Mouse (Mus musculus): ENCODE measurements at regions not wholly inside any gene's neighbourhood (a gene's known extent, or its start where the extent isn't known, plus 50 kb on each side); places are given as distances from the start of the nearest gene placed in this dataset.

- intact Hi-C loops (cut with DNase I), result no loop called here
- DNase-seq (ENCODE audit: low spot score in 2 of 2), result peak in 1 of 2 experiments; percentile 42
Measured at GRCm38 (mm10) chr13:37290636-37291035, 54.4 kb upstream of the Ly86 start.

GRCm38 (mm10) chr13:37288993-37289392 is 56.0 kb upstream of the Ly86 start:
- intact Hi-C loops (cut with DNase I), result no loop called here
- no peak for DNase-seq (ENCODE audit: low spot score in 2 of 2)

GRCm38 (mm10) chr13:37282515-37282914 is 62.5 kb upstream of the Ly86 start:
- intact Hi-C loops (cut with DNase I), result no loop called here
- DNase-seq (ENCODE audit: low spot score in 2 of 2), result no peak

DNA sequence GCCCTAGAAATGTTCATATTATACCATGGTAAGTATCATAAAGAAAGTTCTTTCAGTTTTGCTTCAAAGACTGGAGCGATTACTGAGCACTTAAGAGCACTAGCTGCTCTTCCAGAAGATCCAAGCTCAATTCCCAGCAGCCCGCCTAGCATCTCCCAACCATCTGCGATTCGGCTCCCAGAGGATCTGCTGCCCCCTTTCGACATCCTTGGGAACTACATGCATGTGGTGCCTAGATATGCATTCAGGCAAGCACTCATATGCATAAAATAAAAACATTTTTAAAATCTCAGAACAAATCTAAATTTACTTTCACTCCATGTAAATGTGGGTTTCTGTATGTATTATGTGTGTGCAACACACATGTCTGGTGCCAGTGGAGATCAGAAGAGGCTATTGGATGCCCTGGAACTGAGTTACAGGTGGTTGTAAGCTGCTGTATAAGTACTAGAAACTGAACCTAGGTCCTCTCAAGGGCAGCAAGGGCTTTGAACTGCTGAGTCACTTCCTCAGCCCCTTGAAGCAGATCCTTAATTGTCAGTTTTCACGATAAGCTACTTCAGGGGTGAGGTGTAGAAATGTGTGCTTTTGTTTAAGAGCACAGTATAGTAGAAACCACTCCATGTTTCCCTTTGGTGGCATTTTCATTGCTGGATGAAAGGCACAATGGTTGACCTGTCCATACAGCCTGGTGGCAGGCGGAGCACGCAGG is 65.8 kb upstream of the Ly86 start:
- intact Hi-C loops (cut with DNase I), result no loop called here
- DNase-seq (ENCODE audit: low spot score in 2 of 2), result no peak

DNA sequence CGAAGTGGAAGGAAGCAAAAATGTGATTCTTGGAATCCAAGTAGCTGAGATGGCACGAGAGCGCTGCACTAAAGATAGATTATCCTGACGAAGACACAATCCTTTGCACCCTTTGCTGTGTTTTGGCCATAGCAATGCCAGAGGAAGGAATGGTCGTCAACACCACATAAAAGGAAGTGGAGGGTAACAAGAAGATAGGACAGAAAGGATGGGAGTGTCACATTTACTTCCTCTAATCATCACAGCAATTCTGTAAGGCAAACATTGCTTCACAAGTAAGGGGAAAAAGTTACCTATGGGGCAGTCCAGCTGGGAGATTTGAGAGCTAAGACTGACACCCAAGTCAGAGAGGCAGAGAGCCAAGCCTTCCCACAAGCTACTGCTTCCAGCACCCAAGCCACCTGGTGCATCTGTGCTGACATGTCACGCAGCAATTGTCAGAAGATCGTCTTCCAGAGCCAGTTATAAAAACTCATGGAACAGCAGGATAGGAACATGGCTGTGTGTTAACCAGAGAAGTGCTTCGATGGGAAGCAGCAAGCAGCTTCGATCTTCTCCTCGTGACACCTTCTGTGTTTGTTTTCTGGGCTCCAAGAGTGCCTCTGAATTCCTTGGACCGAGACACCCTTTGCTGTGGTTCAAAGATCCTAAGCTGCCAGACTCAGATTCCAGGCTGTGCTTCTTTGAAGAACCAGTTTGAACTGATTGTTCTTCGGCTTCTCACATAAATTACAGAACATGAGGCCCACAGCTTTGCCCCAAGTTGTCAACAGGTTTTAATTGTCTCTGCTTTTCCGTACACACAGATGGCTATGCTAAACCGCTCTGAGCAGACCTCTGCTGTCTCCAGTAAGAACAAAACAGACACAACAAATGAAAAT is 95.2 kb upstream of the Ly86 start:
- peak in 1 of 2 experiments; percentile 29 for DNase-seq (ENCODE audit: low spot score in 2 of 2)
- intact Hi-C loops (cut with DNase I), result no loop called here

- intact Hi-C loops (cut with DNase I), result no loop called here
- no peak for DNase-seq (ENCODE audit: low spot score in 2 of 2)
Measured at GRCm38 (mm10) chr13:37248741-37249140, 96.3 kb upstream of the Ly86 start.

DNA sequence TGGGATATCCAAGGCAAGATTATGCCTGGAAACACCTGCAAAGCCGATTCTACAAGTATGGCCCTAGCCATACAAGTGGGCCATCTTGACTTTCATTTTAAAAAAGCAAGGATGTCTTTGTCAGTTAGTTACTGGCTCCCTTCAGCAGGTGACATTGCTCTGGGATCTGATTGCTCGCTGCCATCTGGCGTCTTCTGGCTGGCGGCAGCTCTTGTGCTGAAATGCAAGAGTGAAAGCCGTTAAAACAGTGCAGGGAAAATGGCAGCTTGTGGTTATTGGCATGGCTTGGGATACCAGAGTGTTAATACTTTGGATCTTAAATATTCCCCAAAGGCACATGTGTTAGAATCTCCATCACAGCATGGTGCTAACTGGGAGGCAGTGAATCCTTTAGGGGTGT is 105.0 kb upstream of the Ly86 start:
- no peak for DNase-seq (ENCODE audit: low spot score in 2 of 2)
- intact Hi-C loops (cut with DNase I), result no loop called here

GRCm38 (mm10) chr13:37237285-37237684 is 107.7 kb upstream of the Ly86 start:
- intact Hi-C loops (cut with DNase I), result no loop called here
- no peak for DNase-seq (ENCODE audit: low spot score in 2 of 2)

DNA sequence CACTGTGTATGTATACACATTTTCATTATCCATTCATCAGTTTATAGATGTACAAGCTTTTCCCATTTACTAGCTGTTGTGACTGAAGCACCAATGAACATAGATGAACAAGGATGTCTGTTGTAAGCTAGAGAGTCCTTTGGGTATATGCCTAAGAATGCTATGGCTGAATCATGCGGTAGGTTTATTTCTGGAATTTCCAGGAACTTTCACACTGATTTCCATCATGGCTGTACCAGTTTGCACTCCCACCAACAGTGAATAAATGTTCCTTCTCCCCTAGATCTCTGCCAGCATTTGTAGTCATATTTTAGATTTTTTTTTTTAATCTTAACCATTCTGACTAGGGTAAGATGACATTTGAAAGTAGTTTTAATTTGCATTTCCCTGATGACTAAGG is 119.2 kb upstream of the Ly86 start:
- intact Hi-C loops (cut with DNase I), result no loop called here
- peak; percentile 18 to 72 for DNase-seq (ENCODE audit: low spot score in 2 of 2)

GRCm38 (mm10) chr13:37220436-37220835 is 124.6 kb upstream of the Ly86 start:
- DNase-seq (ENCODE audit: low spot score in 2 of 2), result no peak
- intact Hi-C loops (cut with DNase I), result no loop called here

- DNase-seq (ENCODE audit: low spot score in 2 of 2), result no peak
- intact Hi-C loops (cut with DNase I), result no loop called here
Measured at GRCm38 (mm10) chr13:37218596-37218995, 126.4 kb upstream of the Ly86 start.

DNA sequence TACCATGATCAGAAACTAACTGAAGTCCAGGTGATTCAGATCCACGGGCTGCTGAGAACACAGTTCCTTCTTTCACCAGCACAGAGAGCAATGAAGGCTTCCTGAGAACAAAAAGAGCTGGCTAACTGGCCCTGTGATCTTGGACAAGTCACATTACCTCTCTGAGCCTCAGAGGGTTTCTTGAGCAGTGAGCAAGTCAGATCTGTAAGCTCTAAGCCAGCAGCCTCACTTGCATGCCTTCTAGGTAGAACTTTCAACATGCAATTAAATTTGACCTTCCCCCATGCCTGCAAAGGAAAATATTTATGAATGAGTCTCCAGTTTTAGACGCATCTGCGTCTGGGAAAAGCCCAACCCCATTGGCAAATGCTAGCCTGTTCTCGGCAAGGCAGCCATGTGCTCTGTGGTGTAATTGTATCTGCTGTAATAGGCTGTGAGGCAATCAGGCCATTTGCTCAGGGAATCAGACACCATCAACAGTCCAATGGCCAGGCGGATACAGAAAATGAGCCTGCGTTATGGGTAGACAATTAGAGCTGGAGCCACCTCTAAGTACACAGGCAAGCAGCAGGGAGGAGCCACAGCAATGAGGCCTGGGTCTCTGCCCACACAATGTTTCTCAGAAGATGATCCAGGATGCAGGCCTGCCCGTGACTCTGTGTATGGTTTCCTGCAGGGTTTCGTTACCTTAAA is 130.3 kb upstream of the Ly86 start:
- DNase-seq (ENCODE audit: low spot score in 2 of 2), result no peak
- intact Hi-C loops (cut with DNase I), result no loop called here

DNA sequence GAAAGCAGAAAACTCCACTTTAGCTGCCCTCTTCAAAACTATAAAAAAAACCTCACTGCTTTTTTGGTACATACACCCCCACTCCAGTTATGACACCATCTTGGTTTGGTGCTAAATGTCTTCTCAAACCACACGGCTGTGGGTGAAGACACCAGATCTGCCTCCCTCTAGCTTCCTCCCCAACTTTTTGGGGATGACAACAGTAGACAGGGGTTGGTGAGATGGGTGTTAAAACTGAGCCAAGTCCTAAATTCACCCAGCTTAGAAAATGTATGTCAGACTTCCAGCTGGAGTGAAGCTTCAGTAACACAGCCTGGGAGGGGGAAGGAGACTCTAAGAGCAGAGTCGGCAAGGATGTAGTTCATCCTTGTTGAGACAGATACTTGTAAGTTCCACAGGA is 147.1 kb upstream of the F13a1 start:
- peak; percentile 17 to 43 for DNase-seq (ENCODE audit: low spot score in 2 of 2)
- intact Hi-C loops (cut with DNase I), result no loop called here

DNA sequence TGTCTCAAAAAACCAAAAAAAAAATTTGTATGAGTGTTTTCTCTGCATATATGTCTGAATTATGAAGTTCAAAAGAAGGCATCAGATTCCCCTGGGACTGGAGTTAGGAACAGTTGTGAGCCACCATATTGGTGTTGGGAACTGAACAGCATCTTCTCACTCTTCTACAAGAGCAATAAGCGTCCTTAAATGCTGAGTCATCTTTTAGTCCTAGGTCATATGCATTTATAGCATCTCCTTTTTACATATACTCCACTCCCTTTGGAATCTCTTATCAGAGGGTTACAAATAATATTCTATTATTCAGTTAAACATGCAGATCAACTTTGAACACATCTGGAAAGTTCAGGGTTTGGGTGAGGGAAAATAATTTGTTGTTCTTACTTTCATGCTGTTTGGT is 145.8 kb upstream of the F13a1 start:
- no peak for DNase-seq (ENCODE audit: low spot score in 2 of 2)
- intact Hi-C loops (cut with DNase I), result no loop called here

DNA sequence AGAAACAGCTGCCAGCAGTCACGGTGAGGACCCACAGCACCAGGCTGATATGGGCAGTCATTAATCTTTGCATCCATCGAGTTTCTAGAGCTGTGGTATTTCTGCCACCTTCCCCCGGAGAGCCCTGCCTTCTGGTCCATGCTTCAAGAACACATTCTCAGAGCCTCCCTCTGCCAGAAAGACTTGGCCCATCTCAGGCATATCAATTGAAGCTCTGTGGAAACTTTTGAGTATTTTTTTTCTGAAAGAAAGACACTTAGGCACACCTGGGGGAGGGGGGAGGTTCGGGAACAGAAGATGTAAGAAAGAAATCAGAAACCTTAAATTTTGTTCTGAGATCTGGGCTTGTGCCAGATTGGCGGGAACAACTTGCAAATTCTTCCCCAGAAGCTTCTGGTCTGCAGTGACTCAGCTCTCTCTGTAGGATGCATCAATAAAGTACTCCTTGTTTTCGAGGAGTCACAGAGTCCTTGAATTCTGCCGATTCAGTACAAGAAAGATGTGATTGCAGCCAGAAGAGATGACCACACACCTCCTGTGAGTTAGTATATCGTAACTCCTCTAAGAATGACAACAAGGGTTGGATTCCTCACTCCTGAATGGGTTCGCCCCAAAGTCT is 131.2 kb upstream of the F13a1 start:
- DNase-seq (ENCODE audit: low spot score in 2 of 2), result peak; percentile 10 to 11
- intact Hi-C loops (cut with DNase I), result no loop called here

DNA sequence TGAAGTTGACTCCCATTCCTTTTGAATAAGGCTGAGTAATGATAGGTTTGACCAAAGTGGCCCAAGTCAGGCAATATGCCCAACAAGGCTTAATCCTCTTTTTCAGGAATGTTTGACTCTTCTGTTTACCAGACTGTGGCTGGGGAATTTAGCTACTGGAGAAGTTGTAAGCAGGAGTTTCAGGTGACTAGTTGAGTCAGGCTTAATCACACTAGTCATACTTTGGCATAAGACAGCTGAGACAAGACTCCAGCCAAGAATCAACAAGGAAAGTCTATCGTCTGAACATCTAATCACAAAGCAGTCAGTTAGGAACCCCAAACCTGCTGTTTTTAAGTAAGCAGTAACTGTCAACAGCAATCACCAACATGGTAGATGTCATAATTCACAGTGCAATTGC is 126.5 kb upstream of the F13a1 start:
- no peak for DNase-seq (ENCODE audit: low spot score in 2 of 2)
- intact Hi-C loops (cut with DNase I), result no loop called here

- no peak for DNase-seq (ENCODE audit: low spot score in 2 of 2)
- intact Hi-C loops (cut with DNase I), result no loop called here
Measured at GRCm38 (mm10) chr13:37175997-37176396, 126.0 kb upstream of the F13a1 start.

DNA sequence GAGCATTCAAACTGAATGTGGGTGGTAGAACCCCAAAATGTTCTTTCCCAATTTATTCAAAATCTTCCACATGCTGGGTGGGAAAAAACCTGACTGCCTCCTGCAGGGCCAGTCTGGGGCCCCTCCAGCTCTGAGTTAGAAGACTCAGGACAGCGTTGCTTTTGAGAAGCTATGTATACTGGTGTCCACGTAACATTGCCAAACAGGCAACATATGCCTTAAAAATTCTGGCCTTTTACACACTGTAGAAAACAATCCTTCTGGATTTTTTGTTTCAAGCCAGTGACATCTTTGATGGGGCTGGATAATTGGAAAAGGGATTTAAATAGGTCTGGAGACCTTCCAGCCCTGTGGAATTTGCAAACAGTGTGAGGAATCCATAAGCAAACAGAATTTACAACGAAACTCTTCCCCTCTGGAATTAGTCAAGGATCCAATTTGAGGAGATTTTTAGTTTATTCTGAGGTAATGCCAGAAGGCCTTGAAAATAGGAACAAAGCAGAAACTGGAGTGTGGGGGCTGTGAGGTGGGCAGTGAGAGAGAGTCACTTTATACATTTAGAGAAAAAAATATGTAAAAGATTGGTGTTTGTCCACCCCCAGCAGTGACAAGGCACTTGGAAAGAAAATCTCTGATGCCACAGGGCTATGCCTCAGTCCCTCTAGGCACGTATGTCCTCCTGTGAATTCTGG is 108.9 kb upstream of the F13a1 start:
- intact Hi-C loops (cut with DNase I), result no loop called here
- DNase-seq (ENCODE audit: low spot score in 2 of 2), result peak; percentile 35 to 70

DNA sequence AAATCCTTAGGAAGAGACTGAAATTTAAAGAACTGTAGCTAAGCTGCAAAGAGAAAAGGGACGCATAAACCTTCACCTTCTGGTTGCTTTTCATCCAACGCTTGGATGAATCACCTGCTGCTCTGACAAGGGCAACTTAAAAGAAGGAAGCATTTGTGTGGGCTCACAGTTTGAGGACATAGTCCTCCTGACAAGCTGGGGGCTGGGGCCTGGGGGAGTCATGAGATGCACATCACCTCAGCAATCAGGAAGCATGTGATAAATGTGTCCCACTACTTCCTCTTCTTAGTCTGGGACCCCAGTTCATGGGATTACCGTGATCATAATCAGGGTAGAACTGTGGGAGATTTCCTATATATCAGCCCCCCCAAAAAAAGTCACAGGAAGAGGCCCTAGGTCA is 107.8 kb upstream of the F13a1 start:
- intact Hi-C loops (cut with DNase I), result no loop called here
- DNase-seq (ENCODE audit: low spot score in 2 of 2), result no peak

Data from left cerebral cortex, postnatal 14 days (tissue).